Mouse (Mus musculus) activated CD4-positive, CD25-positive, alpha-beta regulatory T cell, adult 4 months (primary cell): ENCODE results near the gene Slc6a16. TPM values are rescaled to one million over a fixed set of nuclear protein-coding genes. Genes with fewer than 3 reads are reported as not detected.
A peak's percentile ranks its signal among the peaks of the same experiment; 100 is the strongest.

ENCODE experiments used
- ATAC-seq: one replicate; pipeline ENCODE4 v1.8.0; 2017
- polyA plus RNA-seq, 2 experiments: library from polyadenylated mRNA; unstranded; fragments of 100-300 nt; shearing (Covaris generic); gene quantifications; one replicate each; pipeline ENCODE4 v1.2.1; 2017

Gene Slc6a16
- polyA plus RNA-seq, 2 experiments from 2014 or later: not detected

DNA sequence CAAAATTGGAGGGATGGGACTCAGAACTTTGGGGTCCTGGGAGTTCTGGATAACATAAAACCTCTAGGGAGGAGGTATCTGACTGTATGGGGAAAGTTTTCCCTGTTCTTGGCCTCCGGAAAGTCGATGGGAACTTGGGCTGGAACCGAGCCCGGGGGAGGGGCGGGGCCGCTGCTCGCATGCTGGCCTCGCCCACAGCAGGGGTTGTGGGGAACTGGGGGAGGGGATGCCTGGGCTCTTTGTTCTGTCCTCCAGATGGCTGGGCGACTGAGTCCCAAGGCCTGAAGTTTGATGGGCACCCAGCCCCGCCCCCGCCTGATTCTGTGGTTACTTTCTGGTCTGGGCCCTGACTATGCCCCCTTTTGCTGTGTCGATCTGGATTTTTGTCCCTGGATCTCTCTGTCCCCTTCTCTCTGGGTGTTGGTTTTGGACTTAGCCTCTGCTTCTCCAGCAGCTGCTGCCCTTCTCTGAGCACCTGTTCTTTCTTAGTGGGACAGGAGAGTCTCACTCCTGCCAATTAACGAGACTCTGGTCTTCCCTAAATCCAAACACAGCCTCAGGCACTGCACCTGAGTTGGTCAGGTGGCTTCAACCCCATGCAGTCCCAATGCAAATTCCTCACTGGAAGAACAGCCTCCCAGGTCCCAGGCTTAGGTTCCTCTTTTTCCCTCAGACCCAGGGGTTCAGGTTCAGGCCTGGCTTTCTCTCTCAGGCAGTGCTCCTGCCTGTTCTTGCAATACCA, 24.3 kb upstream of the Slc6a16 start:
- ATAC-seq: no peak

DNA sequence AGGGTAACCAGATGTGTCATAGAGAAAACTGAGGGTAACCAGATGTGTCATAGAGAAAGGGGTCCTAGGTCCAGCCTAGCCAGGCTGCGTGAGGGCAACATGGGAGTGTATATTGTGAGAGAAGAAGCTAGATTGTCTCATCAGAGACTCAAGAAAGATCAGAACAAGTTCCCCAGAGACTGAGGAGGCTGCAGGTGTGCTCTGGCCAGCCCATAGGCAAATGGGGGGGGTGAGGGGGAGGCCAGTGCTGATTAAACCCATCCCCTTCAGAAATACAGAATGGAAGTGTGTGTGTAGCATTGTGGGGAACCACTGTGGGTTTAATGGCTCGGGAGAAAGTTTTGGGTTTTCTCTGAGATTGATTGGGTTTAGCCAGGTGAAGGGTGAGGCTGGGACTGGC, 19.2 kb upstream of the Slc6a16 start:
- no peak for ATAC-seq

DNA sequence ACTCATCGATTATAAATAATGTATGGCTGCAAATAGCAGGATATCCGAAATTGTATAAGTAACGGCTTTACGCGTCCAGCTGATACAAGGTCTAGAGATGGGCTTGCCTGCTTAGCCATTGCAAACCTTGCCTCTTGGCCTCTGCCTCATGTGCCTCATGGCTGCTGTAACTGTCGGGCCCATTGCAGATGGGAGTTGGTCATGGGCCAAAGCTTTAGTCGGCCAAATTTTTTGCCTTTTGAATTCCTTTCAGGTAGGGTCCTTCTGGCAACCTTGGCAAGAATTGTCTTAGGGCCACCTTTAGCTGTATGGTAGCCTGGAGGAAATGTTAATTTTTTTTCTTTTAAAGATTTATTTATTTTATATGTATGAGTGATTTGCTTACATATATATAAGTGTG, 16.1 kb upstream of the Slc6a16 start:
- ATAC-seq: no peak

DNA sequence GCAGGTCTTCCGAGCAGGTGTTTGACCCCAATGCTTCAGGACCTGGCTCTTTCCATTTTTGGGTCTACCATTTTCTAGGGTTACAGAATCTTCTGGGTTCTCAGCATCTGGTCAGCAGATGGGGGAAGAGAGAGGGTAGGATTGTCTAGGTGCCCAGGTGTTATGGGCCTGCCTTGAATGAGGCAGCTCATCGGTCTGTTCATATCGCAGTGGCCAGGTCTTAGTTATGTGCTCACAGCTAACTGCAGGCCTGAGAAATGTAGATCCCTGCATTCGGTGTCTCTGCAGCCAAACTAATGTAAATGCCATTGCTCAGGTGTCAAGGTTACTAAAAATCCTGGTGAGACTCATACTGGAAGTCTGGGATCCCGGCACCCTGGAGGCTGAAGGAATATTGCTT, 14.5 kb upstream of the Slc6a16 start:
- ATAC-seq: no peak

DNA sequence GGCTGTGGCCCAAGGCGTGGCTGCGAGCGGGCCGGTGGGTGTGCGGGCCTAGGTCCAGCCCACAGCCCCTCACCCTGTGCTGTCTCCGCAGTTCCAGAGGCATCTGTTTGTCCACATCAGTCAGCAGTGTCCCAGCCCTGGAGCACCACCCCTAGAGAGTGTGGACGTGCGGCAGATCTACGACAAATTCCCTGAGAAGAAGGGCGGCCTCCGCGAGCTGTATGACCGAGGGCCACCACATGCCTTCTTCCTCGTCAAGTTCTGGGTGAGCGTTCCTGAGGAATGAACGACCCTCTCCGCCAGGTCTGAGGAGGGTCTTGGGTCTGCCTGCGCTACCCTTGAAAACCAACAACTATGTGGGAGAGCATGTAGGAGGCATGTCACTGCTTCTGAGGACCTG, 12.3 kb upstream of the Slc6a16 start:
- no peak for ATAC-seq

DNA sequence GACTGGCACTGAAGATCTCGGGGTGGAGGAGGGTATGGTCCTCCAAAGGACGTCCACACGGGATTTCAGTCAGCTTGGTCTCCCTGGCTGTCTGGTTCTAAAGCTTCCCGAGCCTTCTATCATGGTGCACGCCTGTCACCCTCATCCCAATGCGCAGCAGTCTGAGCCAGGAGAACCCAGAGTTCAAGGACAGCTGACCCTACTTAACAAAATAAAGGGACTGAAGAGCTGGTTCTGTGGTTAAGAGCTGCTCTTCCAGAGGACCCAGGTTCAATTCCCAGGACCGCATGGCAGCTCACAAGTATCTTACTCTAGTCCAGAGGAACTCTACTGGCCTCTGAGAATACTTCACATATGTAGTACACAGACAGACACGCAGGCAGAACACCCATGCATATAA, 11.8 kb upstream of the Slc6a16 start:
- no peak for ATAC-seq

DNA sequence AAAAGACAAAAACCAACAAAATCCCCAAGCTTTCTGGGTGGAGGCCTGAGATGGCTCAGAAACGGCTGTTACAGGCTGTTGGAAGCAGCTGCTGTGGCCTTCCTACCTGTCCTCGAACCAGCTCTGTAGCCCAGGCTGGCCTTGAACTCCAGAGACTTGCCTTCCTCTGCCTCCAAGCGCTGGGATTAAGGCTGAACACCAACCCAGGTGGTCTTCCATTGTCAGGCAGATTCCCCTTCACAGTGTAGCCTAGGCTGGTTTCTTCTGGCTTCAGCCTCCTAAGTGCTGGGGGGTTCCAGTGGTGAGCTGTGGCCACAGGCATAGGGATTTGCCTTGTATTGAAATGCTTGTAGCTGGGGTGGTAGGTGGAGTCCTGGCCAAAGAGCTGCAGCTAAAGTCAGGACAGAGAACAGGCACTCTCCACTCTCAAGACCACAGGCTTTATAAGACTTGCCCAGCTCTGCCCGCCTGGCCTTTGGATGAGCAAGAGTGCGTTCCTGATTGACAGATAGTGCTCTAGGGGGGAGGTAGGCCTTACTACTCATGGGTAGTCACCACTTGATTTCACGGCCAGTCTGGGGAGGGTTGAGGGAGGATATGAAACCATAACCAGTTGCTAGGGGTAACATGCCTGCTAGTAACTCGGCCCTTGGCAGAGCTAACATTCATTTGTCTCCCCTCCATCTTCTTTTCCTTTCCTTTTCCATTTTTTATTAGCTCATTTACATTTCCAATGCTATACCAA, 11.3 kb upstream of the Slc6a16 start:
- no peak for ATAC-seq

DNA sequence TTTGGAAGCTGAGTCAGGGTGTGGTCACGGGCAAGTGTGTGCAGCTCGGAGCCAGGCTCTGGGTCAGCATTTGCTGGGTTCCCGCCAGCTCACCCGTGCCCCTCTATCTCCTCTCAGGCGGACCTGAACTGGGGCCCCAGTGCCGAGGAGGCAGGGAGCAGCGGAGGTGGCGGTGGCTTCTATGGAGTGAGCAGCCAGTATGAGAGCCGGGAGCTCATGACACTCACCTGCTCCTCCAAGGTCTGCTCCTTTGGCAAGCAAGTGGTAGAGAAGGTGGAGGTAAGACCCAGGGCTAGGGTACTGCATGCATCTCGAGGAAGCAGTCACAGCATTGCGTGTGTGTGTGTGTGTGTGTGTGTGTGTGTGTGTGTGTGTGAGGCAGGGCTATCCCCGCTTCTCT, 9.7 kb upstream of the Slc6a16 start:
- no peak for ATAC-seq

DNA sequence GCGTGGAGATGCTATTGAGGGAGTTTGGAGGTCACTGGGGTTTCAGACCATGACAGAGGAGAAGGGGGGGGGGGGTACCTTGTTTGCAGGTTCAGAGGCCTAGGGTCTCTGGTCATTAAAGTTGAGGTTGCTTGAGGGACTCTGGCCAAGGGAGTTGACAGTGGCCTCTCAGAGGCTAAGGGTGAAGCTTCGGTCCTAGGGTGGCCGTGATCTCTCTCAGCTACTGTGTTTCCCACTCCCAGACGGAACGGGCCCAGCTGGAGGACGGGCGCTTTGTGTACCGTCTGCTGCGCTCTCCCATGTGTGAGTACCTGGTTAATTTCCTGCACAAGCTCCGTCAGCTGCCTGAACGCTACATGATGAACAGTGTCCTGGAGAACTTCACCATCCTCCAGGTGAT, 8.9 kb upstream of the Slc6a16 start:
- no peak for ATAC-seq

DNA sequence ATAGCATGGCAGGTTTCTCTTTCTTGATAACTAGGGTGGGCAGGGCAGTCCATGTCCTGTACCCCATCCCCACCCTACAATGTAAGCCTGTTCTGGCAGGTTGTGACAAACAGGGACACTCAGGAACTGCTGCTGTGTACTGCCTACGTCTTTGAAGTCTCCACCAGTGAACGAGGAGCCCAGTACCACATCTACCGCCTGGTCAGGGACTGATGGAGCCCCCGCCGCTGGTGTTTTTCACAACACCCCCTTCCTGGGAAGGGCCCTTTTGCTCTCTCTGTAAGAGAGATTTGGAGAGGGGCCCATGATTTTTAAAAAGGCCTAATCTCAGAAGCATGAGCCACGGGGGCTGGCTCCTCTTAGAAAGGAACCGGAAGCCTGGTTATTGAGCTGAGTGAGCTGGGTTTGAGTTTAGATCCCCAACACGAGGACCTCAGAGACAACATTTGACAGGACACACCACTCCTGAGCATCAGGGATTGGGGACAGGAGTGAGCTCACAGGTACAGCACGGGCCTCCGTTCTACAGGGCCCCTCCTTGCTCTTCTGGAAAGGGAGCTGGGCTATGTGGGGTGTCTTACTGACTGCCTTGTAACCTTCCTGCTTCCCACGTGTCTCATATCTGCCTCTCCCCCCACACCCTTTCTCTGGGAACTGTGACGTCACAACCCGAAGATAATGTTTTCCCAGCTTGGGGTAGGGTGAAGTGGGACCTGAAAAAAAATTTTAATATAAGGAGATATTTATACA, 8.0 kb upstream of the Slc6a16 start:
- no peak for ATAC-seq

DNA sequence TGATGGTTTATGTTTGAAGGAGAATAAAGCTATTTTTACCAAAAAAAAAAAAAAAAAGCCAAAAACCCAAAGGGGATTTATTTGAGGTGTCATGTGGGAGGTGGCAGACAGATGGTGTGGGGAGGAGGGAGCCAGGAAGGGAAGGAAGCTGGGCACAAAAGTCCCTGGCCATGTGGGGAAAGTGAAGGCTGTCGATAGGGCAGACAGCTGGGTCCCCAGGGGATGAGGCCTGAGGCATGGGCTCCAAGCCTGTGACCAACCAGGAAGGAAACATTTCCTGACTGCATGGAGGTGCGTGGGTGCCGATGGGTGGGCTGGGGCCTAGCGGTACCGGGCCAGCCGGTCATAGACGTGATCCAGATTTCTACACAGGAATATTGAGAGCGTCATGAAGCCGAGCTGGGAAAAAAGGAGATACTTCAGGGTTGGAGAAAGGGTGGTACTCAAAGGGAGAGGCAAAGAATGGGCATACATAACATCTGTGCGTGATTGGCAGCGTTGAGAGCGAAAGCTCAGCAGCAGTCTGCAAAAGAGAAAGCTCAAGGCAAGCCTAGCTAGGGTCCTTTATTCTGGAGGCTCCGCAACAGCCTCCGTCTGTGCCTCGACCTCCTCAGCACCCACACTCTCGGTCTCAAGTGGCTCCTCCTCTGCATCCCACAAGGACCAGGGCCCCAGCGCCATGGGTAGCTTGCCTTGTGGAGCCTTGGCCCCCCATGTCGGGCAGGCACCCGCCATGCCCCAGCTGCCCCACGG, 7.1 kb upstream of the Slc6a16 start:
- ATAC-seq: no peak

DNA sequence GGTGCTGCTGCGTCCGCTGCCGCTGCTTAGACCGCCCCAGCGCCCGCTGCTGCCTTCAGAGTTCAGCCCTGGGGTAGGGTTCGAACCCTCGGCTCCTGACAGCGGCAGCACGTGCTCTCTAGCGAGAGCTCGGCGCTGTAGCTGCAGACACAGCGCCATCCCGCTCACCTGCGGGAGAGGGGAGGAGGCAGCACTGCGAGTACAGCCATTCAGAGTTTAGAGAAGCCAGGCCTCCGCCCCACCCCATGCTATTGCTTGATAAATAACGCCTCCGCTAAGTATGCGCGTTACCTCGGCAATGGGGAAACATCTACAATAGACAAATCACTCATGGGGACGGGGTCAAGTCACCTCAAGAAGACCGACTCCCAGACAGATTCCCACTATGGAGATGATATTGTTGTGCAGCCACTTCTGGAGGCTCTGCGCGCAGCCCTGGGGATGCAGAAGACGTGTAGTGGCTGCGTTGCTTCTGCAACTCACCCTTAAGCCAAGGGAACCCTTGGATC, 6.5 kb upstream of the Slc6a16 start:
- no peak for ATAC-seq

DNA sequence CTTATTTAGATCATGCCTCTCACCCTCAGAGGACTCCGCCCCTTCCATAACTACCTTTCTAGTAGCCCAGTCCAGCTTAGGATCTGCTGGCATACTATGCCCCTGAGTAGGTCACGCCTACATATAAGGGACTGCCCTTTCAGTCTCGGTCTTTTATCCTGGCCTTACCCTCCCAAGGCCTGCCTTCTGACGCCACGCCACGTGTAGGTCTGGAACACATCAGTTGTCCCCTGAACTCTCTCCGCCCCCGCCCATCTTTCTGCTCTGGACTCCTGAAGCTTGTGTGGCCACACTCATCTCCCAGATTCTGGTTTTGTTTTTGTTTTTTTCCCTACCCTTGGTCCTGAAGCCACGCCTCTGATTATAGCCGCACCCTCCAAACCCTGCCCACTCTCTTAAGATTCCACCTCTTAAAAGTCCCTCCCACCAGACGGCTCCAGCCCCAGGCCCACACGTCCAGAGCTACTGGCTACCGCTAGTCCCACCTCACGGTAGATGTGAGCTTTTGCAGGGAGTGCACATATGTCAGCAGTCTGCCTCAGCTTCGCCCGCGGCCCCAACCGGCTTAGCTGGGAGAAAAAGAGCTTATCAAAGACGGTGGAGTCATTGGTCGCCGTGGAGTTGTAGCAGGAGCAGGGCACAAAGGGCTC, 5.8 kb upstream of the Slc6a16 start:
- no peak for ATAC-seq

DNA sequence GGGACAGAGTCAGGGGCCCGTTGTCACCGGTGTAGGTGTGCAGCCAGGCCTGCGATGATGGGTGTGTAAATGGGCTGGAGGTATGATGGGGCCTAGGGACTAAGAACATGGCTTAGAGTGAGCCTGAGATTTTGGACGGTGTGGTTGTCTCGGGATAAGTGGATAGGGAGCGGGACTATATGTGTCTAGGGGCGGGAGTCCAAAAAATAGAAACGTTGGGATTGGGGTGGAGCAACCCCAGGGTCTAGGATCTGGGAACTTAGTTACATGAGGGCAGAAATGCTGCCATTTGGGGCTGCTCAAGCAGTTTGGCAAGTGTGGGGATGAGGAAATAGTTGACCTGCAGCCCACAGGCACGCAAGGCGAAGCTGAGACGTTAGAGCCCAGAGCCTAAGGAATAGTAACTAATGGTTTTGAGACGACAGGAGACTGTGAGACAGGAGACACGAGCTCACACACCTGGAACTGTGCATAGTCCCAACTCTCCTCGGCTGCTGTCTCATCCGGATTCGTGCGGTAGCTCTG, 5.2 kb upstream of the Slc6a16 start:
- ATAC-seq: no peak

DNA sequence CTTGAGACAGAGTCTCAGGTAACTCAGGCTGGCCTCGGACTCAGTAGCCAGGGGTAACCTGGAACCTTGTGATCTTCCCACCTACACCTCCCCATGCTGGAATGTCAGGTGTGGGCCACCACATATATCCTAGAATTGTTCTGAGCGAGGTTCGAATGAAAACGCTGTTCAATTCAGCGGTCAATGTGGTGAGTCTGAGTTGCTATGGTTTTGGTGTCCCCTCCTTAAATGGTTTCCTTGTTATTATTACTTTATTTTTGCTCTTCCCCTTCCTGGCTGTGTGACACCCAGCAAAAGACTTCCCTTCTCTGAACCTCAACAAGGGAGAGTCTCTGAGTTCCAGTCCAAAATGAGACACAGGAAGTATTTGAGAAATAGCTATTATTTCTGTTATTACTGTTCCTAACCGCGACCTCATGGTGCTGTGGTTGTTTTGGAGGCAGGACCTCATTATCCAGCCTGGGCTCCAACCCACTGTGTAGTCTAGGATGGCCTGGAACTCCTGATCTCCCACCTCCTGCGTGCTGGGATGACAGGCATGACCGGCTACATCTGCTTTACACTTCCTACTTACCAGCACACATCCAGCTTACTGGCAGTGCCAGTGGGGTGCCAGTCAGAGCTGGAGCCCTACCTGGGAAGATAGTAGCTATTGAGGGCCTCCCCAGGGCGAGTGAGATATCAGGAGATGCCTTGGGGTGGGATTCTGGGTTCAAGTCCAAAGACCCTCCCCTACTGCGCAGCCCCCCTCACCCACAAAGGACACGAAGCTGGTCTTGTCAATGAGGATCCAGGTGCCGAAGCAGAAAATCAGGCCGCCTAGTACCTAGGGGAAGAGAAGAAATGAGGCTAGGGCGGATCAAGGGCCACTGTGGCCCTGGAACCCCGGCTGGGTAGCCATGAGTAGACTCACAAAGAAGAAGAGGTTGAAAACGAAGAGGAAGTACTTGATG, 2.9 kb upstream of the Slc6a16 start:
- ATAC-seq: no peak

DNA sequence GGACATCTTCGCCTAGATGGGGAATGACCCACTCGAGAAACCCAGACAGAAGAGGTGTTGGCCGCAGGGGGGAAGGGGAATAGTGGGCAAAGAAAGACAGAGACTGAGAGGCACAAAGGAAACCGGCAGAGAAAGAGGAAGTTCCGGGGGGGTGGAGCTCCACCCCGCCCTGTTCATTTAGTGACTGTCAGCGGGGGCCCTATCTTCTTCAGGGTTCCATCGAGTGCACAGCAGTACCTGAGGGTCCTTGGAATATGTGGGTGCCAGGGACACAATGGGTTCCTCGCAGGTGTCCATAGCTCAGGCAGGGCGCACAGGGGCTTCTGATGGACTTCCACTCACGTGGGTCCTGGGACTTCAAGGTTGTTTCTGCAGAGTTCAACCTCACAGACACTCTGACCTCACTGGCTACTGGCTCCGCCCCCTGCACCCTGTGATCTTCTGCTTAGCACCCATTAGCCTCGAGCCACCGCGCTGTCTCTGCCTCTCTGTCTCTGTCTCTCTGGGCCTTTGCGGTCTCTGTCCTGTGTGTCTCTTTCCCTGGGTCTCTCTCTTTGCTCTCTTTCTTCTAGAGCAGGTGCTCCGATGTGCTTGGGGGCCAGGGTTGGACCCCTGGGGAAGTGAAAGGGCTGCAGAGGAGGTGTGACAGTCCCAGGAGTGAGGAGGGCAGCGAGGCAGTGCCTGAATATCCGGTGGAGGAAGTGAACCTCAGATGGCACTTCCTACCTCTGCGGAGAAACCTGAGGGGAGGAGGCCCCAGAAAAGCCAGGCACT, 2.0 kb upstream of the Slc6a16 start, which contains the start of gene Cd37:
TSS of gene Cd37 (minus strand) at position 393 of the 774 bp plus-strand sequence.
- peak; percentile 88 for ATAC-seq

DNA sequence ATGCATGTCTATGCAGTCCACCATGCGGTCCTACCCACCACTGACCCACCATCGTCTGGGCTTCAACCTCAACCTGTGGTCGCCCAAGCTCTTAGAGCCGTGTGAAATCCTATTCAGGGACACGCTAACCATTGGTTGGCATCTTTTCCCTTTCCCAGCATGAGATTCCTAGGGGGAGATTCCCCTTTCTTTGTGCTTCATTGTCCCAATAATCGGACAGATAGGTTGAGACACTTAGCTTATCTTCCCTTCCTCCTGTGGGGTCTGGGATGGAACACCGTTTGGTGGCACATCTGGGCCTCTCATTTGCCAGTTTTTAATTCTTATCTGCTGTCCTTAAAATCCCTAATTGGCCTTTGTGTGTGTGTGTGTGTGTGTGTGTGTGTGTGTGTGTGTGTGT, 776 bp upstream of the Slc6a16 start:
- ATAC-seq: no peak

DNA sequence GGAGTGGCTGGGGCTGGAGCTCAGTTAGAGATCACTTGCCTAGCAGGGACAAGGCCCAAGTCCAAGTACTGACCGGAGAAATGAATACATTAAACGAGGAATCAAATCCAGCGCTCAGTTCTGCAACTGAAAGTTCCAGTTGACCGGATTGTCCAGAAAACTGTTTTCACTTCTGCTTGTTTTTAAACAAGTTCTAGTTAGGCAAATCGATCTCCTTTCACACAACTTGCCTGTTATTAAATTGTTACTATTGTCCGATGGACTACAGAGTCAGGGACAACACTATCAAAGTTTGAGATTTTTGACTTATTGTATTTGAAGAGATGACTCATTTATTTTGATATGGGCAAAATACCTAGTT, 484 bp downstream of the Slc6a16 start:
- ATAC-seq: no peak

DNA sequence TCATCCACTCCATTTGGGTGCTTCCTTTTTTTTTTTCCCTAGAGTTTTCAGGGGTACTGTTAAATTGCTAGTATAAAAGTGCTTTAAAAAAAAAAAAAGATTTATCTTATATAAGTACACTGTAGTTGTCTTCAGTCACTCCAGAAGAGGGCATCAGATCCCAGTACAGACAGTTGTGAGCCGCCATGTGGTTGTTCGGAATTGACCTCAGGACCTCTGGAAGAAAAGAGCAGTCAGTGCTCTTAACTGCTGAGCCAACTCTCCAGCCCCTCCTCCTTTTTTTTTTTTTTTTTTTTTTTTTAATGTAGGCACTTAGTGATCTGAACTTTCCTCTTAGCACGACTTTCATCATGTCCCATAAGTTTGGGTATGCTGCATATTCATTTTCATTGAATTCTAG, 6.8 kb downstream of the Slc6a16 start:
- no peak for ATAC-seq

DNA sequence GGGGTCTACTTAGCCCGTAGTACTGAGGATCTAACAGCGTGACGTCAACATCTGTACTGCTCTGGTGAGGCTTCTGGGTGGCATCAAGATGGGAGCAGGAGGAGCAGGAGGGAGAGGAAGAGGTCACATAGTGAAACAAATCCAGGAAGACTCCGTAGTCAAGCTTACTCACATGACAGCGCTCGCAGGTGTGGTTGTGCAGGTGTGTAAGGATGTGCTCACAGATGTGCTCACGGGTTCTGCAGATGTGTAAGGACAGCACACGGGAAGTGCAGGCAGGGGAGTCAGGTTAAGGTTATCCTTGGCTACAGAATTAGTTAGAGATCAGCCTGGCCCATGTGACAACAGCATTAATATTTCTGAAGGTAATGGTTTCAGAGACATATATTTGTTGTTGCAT, 12.9 kb downstream of the Slc6a16 start:
- no peak for ATAC-seq
